Mouse (Mus musculus) embryonic facial prominence, embryonic 14.5 days (tissue): ENCODE measurements around the gene Rad51ap1. TPM values are rescaled to one million over a fixed set of nuclear protein-coding genes. Genes with fewer than 3 reads are reported as not detected.
A peak's percentile ranks its signal among the peaks of the same experiment; 100 is the strongest.

Source experiments
- ATAC-seq: fragments of 200-750 bp; cut with Nextera tagmentation; 2 replicates; pipeline ENCODE4 v1.8.0; 2017; ENCODE audit warnings: low read depth, moderate number of reproducible peaks, moderate TSS enrichment
- DNase-seq: peaks from one replicate; pipeline ENCODE4 v3.0.0-alpha.2; 2015; ENCODE audit warnings: low spot score
- H3K27ac ChIP-seq: fragments of 300-500 bp; sonication (generic); replicated peaks from 2 replicates; pipeline ENCODE4 v1.5.1; 2014; ENCODE audit warnings: low read depth, mild to moderate bottlenecking, low read length, moderate library complexity
- H3K27me3 ChIP-seq: fragments of 300-500 bp; sonication (generic); replicated peaks from 2 replicates; pipeline ENCODE4 v1.6.1; 2014; ENCODE audit warnings: low read length; ENCODE audit not compliant: control insufficient read depth, insufficient read depth
- H3K36me3 ChIP-seq: fragments of 300-500 bp; sonication (generic); 2 replicates; pipeline ENCODE4 v1.6.1; 2014; ENCODE audit warnings: low read length, mixed read lengths; ENCODE audit not compliant: control insufficient read depth, insufficient read depth
- H3K4me1 ChIP-seq: fragments of 300-500 bp; sonication (generic); 2 replicates; pipeline ENCODE4 v1.6.1; 2014; ENCODE audit warnings: antibody characterized with exemption, low read length; ENCODE audit not compliant: control insufficient read depth, insufficient read depth
- H3K4me2 ChIP-seq: fragments of 300-500 bp; sonication (generic); 2 replicates; pipeline ENCODE4 v1.6.1; 2014; ENCODE audit warnings: low read depth, mild to moderate bottlenecking, low read length, moderate library complexity, mixed read lengths
- H3K4me3 ChIP-seq: fragments of 300-500 bp; sonication (generic); 2 replicates; pipeline ENCODE4 v1.5.1; 2014; ENCODE audit warnings: low read depth, mild to moderate bottlenecking, low read length
- H3K9ac ChIP-seq: fragments of 300-500 bp; sonication (generic); 2 replicates; pipeline ENCODE4 v1.6.1; 2014; ENCODE audit warnings: low read depth, mild to moderate bottlenecking, low read length, moderate library complexity, mixed read lengths
- H3K9me3 ChIP-seq: fragments of 300-500 bp; sonication (generic); 2 replicates; pipeline ENCODE4 v1.6.1; 2016; ENCODE audit warnings: low read length; ENCODE audit not compliant: control insufficient read depth
- WGBS: fragments of 180-500 bp; shearing (Covaris S2); extraction: QIAGEN DNeasy Blood & Tissue Kit; methylation state at CpG from one replicate; pipeline ENCODE4 v1.1.7; 2014; 5-methylcytosine and 5-hydroxymethylcytosine counted together
- polyA plus RNA-seq: library from polyadenylated mRNA; unstranded; fragments of >200 nt; fragmentation: Nextera tagmentation; extraction: Ambion mirVana; gene quantifications from 2 replicates; pipeline ENCODE4 v1.2.1, GENCODE M21; 2014

The Rad51ap1 gene
- polyA plus RNA-seq, 1 experiment from 2014 or later = 41.3 TPM

- no peak overlapping the region for H3K9ac ChIP-seq
- no peaks in the 10 kb centered on the region for H3K27me3 ChIP-seq
- H3K36me3 ChIP-seq = no peaks in the 10 kb centered on the region
- no peaks in the 10 kb centered on the region for H3K9me3 ChIP-seq
- H3K4me1 ChIP-seq = no peaks in the 10 kb centered on the region
- H3K4me2 ChIP-seq = no peak overlapping the region
- ATAC-seq (no peak), DNase-seq (peak; percentile 4)
- no peak overlapping the region for H3K4me3 ChIP-seq
- no peak overlapping the region for H3K27ac ChIP-seq
- 67% methylated on average over 4 of the region's 5 CpGs for WGBS
These were observed 32.0 kb downstream of the Rad51ap1 start for GRCm38 (mm10) chr6:126907378-126907777.

DNA sequence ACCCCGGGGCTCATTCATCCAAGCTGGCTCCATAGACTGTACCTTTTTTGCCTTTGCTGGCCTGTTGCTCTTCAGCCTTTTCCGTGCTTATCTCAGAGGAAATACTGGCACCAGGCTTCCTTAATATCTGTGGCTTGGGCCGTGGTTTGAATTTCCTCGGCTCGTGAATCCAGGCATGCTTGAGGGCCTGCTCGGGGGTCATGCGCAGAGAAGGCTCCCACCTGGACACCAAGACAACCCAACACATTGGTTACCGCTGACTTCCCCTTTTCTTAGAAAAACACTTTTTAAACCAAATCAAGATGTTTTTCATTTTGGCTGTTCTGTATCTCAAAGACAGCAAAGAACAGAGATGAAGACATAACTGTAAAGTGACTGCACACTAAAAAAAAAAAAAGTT lies 62.3 kb downstream of the Rad51ap1 start:
- ATAC-seq = no peak
- no peaks in the 10 kb centered on the region for H3K4me1 ChIP-seq
- no peaks in the 10 kb centered on the region for H3K27me3 ChIP-seq
- no peaks in the 10 kb centered on the region for H3K9me3 ChIP-seq
- H3K27ac ChIP-seq = no peak overlapping the region
- DNase-seq = no peak
- no peak overlapping the region for H3K9ac ChIP-seq
- H3K4me2 ChIP-seq = no peak overlapping the region
- no peaks in the 10 kb centered on the region for H3K36me3 ChIP-seq
- H3K4me3 ChIP-seq = no peak overlapping the region
- WGBS = 77% methylated on average over 8 of the region's 8 CpGs

Other genes starting within 250 kb of the Rad51ap1 start
- gene Kcna6, start 198.9 kb downstream of the Rad51ap1 start, polyA plus RNA-seq = 9.4 and 9.9 TPM in 2 replicates
- 186 and 187 TPM in 2 replicates for gene Ndufa9, start 90.5 kb downstream of the Rad51ap1 start, polyA plus RNA-seq
- 0.12 TPM in 1 of 2 replicates, not detected in the other for gene Akap3, start 86.5 kb downstream of the Rad51ap1 start, polyA plus RNA-seq
- 0.30 and 0.35 TPM in 2 replicates for gene Dyrk4, start 17.7 kb downstream of the Rad51ap1 start, polyA plus RNA-seq
- gene D6Wsu163e, start 375 bp upstream of the Rad51ap1 start, polyA plus RNA-seq = 15.2 TPM in 2 replicates
- 3.5 and 4.8 TPM in 2 replicates for gene Fgf6, start 76.0 kb upstream of the Rad51ap1 start, polyA plus RNA-seq
- gene Fgf23, start 133.3 kb upstream of the Rad51ap1 start, polyA plus RNA-seq = not detected in 2 replicates
- 1.8 and 3.3 TPM in 2 replicates for gene Tigar, start 170.0 kb upstream of the Rad51ap1 start, polyA plus RNA-seq
- 757 and 796 TPM in 2 replicates for gene Ccnd2, start 212.6 kb upstream of the Rad51ap1 start, polyA plus RNA-seq